Mouse (Mus musculus): ENCODE data around the gene Nrarp.

GRCm38 (mm10) chr2:25186575-25186930, 6.0 kb downstream of the Nrarp start:
- TF ChIP-seq CTCF (IDR thresholded peaks at IDR 0.05; ENCODE audit: low read depth, low read length) = no peak
- no peak for TF ChIP-seq POLR2A (IDR thresholded peaks at IDR 0.05; ENCODE audit: borderline replicate concordance, low read depth, low read length)
